Mouse (Mus musculus): ENCODE measurements around the gene Rinl. TPM values are rescaled to one million over a fixed set of nuclear protein-coding genes. Genes with fewer than 3 reads are reported as not detected.
A peak's percentile ranks its signal among the peaks of the same experiment; 100 is the strongest.

The Rinl gene
- polyA plus RNA-seq, 1 experiment from 2014 or later: 5.6 TPM

DNA sequence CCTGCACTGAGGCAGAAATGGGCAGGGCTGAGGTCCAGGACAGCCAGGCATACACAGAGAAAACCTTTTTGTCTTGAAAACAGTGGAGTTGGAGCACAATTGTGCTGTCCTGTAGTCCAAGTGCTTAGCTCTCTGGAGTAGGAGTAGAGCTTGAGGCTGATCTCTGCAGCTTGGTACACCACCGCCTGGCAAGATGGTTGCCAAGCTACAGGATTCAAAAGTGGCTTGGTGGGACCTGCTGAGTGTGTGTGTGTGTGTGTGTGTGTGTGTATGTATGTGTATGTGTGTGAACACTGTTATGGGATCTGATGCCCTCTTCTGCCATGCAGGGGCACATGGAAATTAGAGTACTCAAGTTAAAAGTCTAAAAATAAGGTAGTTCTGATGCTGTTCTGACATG is 33.8 kb downstream of the Rinl start:
- Histone ChIP-seq H3K9me3 (ENCODE audit: control insufficient read depth, low read length) (no peaks in the 10 kb centered on the region), H3K27ac (ENCODE audit: low read depth, low read length) (no peak overlapping the region), H3K4me2 (replicated peaks; ENCODE audit: low read depth, low read length) (no peak overlapping the region), H3K9ac (ENCODE audit: low read depth, low read length) (no peak overlapping the region), H3K4me3 (ENCODE audit: low read length) (no peak overlapping the region), H3K4me1 (ENCODE audit: control insufficient read depth, insufficient read depth, low read length) (no peaks in the 10 kb centered on the region), H3K36me3 (ENCODE audit: control insufficient read depth, insufficient read depth, low read length) (peaks cover 54% of the 10 kb centered on the region), H3K27me3 (ENCODE audit: control insufficient read depth, insufficient read depth, low read length) (no peaks in the 10 kb centered on the region)
- 69% methylated on average over 1 of the region's 1 CpGs for WGBS
- ATAC-seq (ENCODE audit: low FRiP score, low TSS enrichment): no peak

DNA sequence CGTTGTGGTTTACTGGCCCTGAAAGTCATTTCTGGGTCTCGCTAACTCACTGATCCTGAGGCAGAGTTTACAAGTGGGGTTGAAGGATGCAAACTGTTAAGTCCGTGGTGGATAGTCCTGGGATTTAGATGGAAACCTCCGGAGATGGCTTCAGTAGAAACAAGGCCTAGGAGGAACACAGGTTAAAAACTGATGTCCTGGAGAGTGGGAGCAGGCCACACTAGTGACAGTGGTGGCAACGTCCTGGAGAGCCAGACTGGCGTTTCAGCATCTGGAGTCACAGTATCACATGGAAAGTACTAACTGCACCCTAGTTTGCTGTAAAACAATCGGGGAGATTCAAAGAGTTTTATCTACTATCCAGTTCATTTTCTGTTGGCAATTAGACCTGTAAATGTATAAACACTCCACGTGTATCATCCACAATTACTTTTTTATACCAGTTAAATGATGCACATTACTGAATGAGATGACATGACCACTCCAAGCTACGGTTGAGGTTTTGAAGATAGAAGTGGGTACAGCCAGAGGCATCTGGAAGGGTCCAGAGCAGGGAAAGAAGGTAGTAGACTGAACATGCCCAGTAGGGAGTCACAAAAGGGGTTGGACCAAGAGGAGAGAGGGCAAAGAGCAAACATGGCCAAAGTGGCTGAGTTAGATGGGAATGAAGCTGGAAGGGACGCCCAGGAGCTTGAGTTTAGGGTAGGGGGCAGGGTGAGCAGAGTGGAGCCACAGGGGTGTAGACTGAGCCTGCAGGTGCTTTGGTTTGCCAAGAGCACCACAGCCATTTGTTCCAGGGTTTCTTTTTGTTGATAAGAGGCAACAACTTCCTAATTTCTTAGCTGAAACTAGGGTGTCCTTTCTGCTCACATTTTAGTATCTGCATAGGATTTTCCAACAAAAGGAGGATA is 34.5 kb downstream of the Rinl start:
- peaks cover 47% of the 10 kb centered on the region for H3K36me3 ChIP-seq (ENCODE audit: control insufficient read depth, insufficient read depth, low read length)
- H3K9ac ChIP-seq (ENCODE audit: low read depth, low read length): peak overlapping the region; percentile 28; the same call in 1 of the 2 replicates
- 59% methylated on average over 10 of the region's 10 CpGs for WGBS
- H3K27me3 ChIP-seq (ENCODE audit: control insufficient read depth, insufficient read depth, low read length): no peaks in the 10 kb centered on the region
- no peak for ATAC-seq (ENCODE audit: low FRiP score, low TSS enrichment)
- no peaks in the 10 kb centered on the region for H3K9me3 ChIP-seq (ENCODE audit: control insufficient read depth, low read length)
- no peaks in the 10 kb centered on the region for H3K4me1 ChIP-seq (ENCODE audit: control insufficient read depth, insufficient read depth, low read length)
- H3K27ac ChIP-seq (ENCODE audit: low read depth, low read length): peak overlapping the region; percentile 30; the same call in 1 of the 2 replicates
- no peak overlapping the region for H3K4me3 ChIP-seq (ENCODE audit: low read length)
- no peak overlapping the region for H3K4me2 ChIP-seq (replicated peaks; ENCODE audit: low read depth, low read length)

DNA sequence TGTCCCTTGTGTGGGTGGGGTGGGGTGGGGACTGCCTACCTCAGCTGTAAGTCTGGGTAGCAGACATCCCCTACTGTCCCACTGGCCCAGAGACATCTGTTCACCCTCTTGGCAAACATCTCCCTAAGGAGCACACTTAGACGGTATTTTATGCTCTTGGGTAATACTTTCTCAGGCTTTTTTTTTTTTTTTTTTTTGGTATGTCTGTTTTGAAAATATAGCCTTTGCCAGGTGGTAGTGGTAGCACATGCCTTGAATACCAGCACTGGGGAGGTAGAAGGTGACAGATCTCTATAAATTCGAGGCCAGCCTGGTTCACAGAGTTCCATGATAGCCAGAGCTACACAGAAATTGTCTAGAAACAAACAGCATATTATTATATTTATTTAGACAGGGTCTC is 35.2 kb downstream of the Rinl start:
- H3K36me3 ChIP-seq (ENCODE audit: control insufficient read depth, insufficient read depth, low read length): peaks cover 40% of the 10 kb centered on the region
- H3K9me3 ChIP-seq (ENCODE audit: control insufficient read depth, low read length): no peaks in the 10 kb centered on the region
- no peak for ATAC-seq (ENCODE audit: low FRiP score, low TSS enrichment)
- H3K4me1 ChIP-seq (ENCODE audit: control insufficient read depth, insufficient read depth, low read length): no peaks in the 10 kb centered on the region
- WGBS: 48% methylated on average over 2 of the region's 2 CpGs
- no peak overlapping the region for H3K4me3 ChIP-seq (ENCODE audit: low read length)
- H3K4me2 ChIP-seq (replicated peaks; ENCODE audit: low read depth, low read length): no peak overlapping the region
- H3K27ac ChIP-seq (ENCODE audit: low read depth, low read length): peak overlapping the region; percentile 87; the same call in 1 of the 2 replicates
- peak overlapping the region; percentile 28; the same call in 1 of the 2 replicates for H3K9ac ChIP-seq (ENCODE audit: low read depth, low read length)
- H3K27me3 ChIP-seq (ENCODE audit: control insufficient read depth, insufficient read depth, low read length): no peaks in the 10 kb centered on the region

DNA sequence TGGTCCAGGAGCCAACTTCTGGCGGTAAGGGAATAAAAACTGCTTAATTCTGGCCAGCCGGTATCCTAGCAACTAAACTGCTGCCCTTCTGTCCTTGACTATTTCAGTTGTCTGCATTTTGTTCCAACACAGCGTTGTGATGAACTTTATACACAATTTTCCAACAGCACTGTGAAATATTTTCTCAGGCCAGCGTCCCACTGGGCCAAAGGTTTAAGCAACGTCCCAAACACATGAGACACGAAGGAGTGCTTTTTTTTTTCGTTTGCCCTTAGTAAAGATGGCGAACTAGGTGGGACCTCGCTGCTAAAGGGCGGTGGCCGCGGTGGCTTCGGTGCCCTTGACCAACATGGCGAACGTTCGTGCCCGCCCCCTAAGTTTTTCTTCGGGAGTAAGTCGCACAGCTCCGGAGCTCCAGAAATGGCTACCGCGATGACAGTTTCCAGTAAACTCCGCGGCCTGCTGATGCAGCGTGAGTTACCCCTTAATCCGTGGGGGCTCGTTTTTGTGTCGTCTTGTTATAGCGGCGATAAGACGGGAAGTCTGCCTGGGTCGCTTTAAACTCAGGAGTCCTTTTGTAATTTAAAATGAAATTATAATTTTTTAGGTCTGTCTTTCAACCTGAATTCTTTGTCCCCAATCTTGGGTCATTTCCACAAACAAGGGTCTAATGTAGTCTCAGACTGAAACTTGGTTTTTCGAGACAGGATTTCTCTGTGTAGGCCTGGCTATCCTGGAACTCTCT is 36.3 kb downstream of the Rinl start, which contains the start of gene Ech1:
Ech1 (plus strand) TSS at position 277 of the 745 bp plus-strand sequence.
- H3K9ac ChIP-seq (ENCODE audit: low read depth, low read length): peak within 1 kb of the TSS; percentile 66
- H3K36me3 ChIP-seq (ENCODE audit: control insufficient read depth, insufficient read depth, low read length): peaks cover 34% of the 10 kb centered on the region
- peak within 1 kb of the TSS; percentile 87 for H3K27ac ChIP-seq (ENCODE audit: low read depth, low read length)
- no peaks in the 10 kb centered on the region for H3K27me3 ChIP-seq (ENCODE audit: control insufficient read depth, insufficient read depth, low read length)
- H3K9me3 ChIP-seq (ENCODE audit: control insufficient read depth, low read length): peaks cover 2% of the 10 kb centered on the region; the same call in 1 of the 2 replicates
- ATAC-seq (ENCODE audit: low FRiP score, low TSS enrichment): peak; percentile 72
- 3% methylated on average over 33 of the region's 33 CpGs for WGBS
- H3K4me2 ChIP-seq (replicated peaks; ENCODE audit: low read depth, low read length): peak within 1 kb of the TSS; percentile 53
- peak within 1 kb of the TSS; percentile 45 for H3K4me3 ChIP-seq (ENCODE audit: low read length)
- H3K4me1 ChIP-seq (ENCODE audit: control insufficient read depth, insufficient read depth, low read length): no peaks in the 10 kb centered on the region

- peak overlapping the region; percentile 87 for H3K27ac ChIP-seq (ENCODE audit: low read depth, low read length)
- H3K9ac ChIP-seq (ENCODE audit: low read depth, low read length): peak overlapping the region; percentile 66
- peaks cover 2% of the 10 kb centered on the region; the same call in 1 of the 2 replicates for H3K9me3 ChIP-seq (ENCODE audit: control insufficient read depth, low read length)
- peaks cover 27% of the 10 kb centered on the region for H3K36me3 ChIP-seq (ENCODE audit: control insufficient read depth, insufficient read depth, low read length)
- no peak for ATAC-seq (ENCODE audit: low FRiP score, low TSS enrichment)
- peak overlapping the region; percentile 45 for H3K4me3 ChIP-seq (ENCODE audit: low read length)
- no peaks in the 10 kb centered on the region for H3K27me3 ChIP-seq (ENCODE audit: control insufficient read depth, insufficient read depth, low read length)
- H3K4me1 ChIP-seq (ENCODE audit: control insufficient read depth, insufficient read depth, low read length): no peaks in the 10 kb centered on the region
- WGBS: 68% methylated on average over 11 of the region's 11 CpGs
- peak overlapping the region; percentile 53 for H3K4me2 ChIP-seq (replicated peaks; ENCODE audit: low read depth, low read length)
Measured at GRCm38 (mm10) chr7:28825686-28826401, 37.1 kb downstream of the Rinl start.

- peak overlapping the region; percentile 53 for H3K4me2 ChIP-seq (replicated peaks; ENCODE audit: low read depth, low read length)
- no peaks in the 10 kb centered on the region for H3K27me3 ChIP-seq (ENCODE audit: control insufficient read depth, insufficient read depth, low read length)
- no peaks in the 10 kb centered on the region for H3K4me1 ChIP-seq (ENCODE audit: control insufficient read depth, insufficient read depth, low read length)
- 0 out of 2 replicates have a peak overlapping the region, but pooled peaks have one; percentile 66 for H3K9ac ChIP-seq (ENCODE audit: low read depth, low read length)
- H3K4me3 ChIP-seq (ENCODE audit: low read length): no peak overlapping the region
- no peak overlapping the region; the same call in 1 of the 2 replicates for H3K27ac ChIP-seq (ENCODE audit: low read depth, low read length)
- peaks cover 2% of the 10 kb centered on the region; the same call in 1 of the 2 replicates for H3K9me3 ChIP-seq (ENCODE audit: control insufficient read depth, low read length)
- ATAC-seq (ENCODE audit: low FRiP score, low TSS enrichment): no peak
- peaks cover 26% of the 10 kb centered on the region for H3K36me3 ChIP-seq (ENCODE audit: control insufficient read depth, insufficient read depth, low read length)
- 95% methylated on average over 7 of the region's 7 CpGs for WGBS
Measured at GRCm38 (mm10) chr7:28826402-28826772, 37.6 kb downstream of the Rinl start.

- H3K4me2 ChIP-seq (replicated peaks; ENCODE audit: low read depth, low read length): no peak overlapping the region
- peaks cover 23% of the 10 kb centered on the region for H3K36me3 ChIP-seq (ENCODE audit: control insufficient read depth, insufficient read depth, low read length)
- no peak overlapping the region for H3K27ac ChIP-seq (ENCODE audit: low read depth, low read length)
- no peak overlapping the region for H3K4me3 ChIP-seq (ENCODE audit: low read length)
- 56% methylated on average over 3 of the region's 3 CpGs for WGBS
- no peak for ATAC-seq (ENCODE audit: low FRiP score, low TSS enrichment)
- H3K9ac ChIP-seq (ENCODE audit: low read depth, low read length): no peak overlapping the region
- H3K27me3 ChIP-seq (ENCODE audit: control insufficient read depth, insufficient read depth, low read length): no peaks in the 10 kb centered on the region
- peaks cover 2% of the 10 kb centered on the region; the same call in 1 of the 2 replicates for H3K9me3 ChIP-seq (ENCODE audit: control insufficient read depth, low read length)
- H3K4me1 ChIP-seq (ENCODE audit: control insufficient read depth, insufficient read depth, low read length): no peaks in the 10 kb centered on the region
Measured at GRCm38 (mm10) chr7:28827338-28827737, 38.6 kb downstream of the Rinl start.

DNA sequence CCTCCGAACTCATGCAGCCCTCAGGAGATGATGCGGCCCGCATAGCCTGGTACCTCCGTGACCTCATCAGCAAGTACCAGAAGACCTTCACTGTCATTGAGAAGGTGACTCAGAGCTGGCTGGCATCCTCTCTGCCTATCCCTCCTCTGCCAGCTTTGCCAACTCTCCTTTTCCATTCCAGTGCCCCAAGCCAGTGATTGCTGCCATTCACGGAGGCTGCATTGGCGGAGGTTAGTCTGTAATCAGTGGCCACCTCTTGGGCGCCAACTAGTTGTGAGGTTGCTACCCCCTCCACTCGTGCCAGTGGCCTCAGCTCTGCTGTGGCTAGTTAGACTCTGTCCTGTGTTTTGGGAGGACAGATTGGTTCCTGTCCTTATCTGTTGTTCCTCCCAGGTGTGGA is 41.1 kb downstream of the Rinl start:
- no peaks in the 10 kb centered on the region for H3K4me1 ChIP-seq (ENCODE audit: control insufficient read depth, insufficient read depth, low read length)
- no peaks in the 10 kb centered on the region for H3K27me3 ChIP-seq (ENCODE audit: control insufficient read depth, insufficient read depth, low read length)
- ATAC-seq (ENCODE audit: low FRiP score, low TSS enrichment): no peak
- peaks cover 16% of the 10 kb centered on the region for H3K36me3 ChIP-seq (ENCODE audit: control insufficient read depth, insufficient read depth, low read length)
- 94% methylated on average over 8 of the region's 8 CpGs for WGBS
- H3K9me3 ChIP-seq (ENCODE audit: control insufficient read depth, low read length): peaks cover 2% of the 10 kb centered on the region; the same call in 1 of the 2 replicates
- no peak overlapping the region for H3K9ac ChIP-seq (ENCODE audit: low read depth, low read length)
- H3K4me2 ChIP-seq (replicated peaks; ENCODE audit: low read depth, low read length): no peak overlapping the region
- no peak overlapping the region for H3K4me3 ChIP-seq (ENCODE audit: low read length)
- H3K27ac ChIP-seq (ENCODE audit: low read depth, low read length): no peak overlapping the region
